In genomic region chr9:119029568-119029967, GRCm38 (mm10) we compare ENCODE assay signal across 9 mouse cellular contexts. TPM values are rescaled to one million over a fixed set of nuclear protein-coding genes. Genes with fewer than 3 reads are reported as not detected.
DNase-seq lines count a peak whose midpoint lies in the region; ATAC-seq and TF ChIP-seq lines count a peak whose summit lies in the region.
"Had no signal": no experiment of that assay in that cellular context is flagged by ENCODE, and none has a peak within 500 bp of the region (broad histone marks: within the 10 kb centered on the region; RNA-seq: fewer than 3 reads in every experiment).

No protein-coding gene starts in this region.

- 47% methylated on average over 7 of the region's 7 CpGs for WGBS in neural tube, embryonic 15.5 days
- WGBS in limb, embryonic 14.5 days: 46% methylated on average over 7 of the region's 7 CpGs

- H3K27ac ChIP-seq in neural tube, embryonic 15.5 days (replicated peaks): no peak overlapping the region
- no peak overlapping the region for H3K27ac ChIP-seq in limb, embryonic 14.5 days (replicated peaks; ENCODE audit: low read depth, low read length)

- H3K9ac ChIP-seq in neural tube, embryonic 15.5 days (replicated peaks): no peak overlapping the region
- H3K9ac ChIP-seq in limb, embryonic 14.5 days (ENCODE audit: low read depth, low read length, severe bottlenecking): no peak overlapping the region

- peaks cover 5% of the 10 kb centered on the region for H3K36me3 ChIP-seq in neural tube, embryonic 15.5 days
- peaks cover 44% of the 10 kb centered on the region for H3K36me3 ChIP-seq in limb, embryonic 14.5 days (ENCODE audit: control insufficient read depth, insufficient read depth, low read length)

- intact Hi-C loops in heart, postnatal 36 days (cut with DNase I): loop anchor here (1.0 kb wide), 1 partner anchor 109 kb away; no protein-coding TSS in a partner anchor

- no peaks in the 10 kb centered on the region for H3K27me3 ChIP-seq in neural tube, embryonic 15.5 days (replicated peaks)
- H3K27me3 ChIP-seq in limb, embryonic 14.5 days (ENCODE audit: control insufficient read depth, insufficient read depth, low read length): no peaks in the 10 kb centered on the region

- no peak for ATAC-seq in neural tube, embryonic 15.5 days (ENCODE audit: low FRiP score)
- no peak for ATAC-seq in limb, embryonic 14.5 days (ENCODE audit: low FRiP score, low read depth)

- H3K4me3 ChIP-seq in neural tube, embryonic 15.5 days (replicated peaks): no peak overlapping the region
- no peak overlapping the region for H3K4me3 ChIP-seq in limb, embryonic 14.5 days (replicated peaks; ENCODE audit: low read length)
- H3K4me3 ChIP-seq: myocyte had no signal

- H3K4me1 ChIP-seq in neural tube, embryonic 15.5 days: peaks cover 39% of the 10 kb centered on the region
- H3K4me1 ChIP-seq in limb, embryonic 14.5 days (ENCODE audit: control insufficient read depth, insufficient read depth, low read length): peaks cover 42% of the 10 kb centered on the region

- no peaks in the 10 kb centered on the region for H3K9me3 ChIP-seq in neural tube, embryonic 15.5 days (replicated peaks)
- no peaks in the 10 kb centered on the region for H3K9me3 ChIP-seq in limb, embryonic 14.5 days (ENCODE audit: control insufficient read depth, low read length)

- no peak for TF ChIP-seq POLR2A in limb, embryonic 14.5 days (IDR thresholded peaks at IDR 0.05; ENCODE audit: borderline replicate concordance, extremely low read depth, insufficient read depth, insufficient read length)

- DNase-seq in neural tube, embryonic 10.5 days (ENCODE audit: extremely low spot score, low spot score): peak; percentile 68
- peak; percentile 68 for DNase-seq in adrenal gland, adult 8-10 months
- peak; percentile 61 for DNase-seq in embryo, embryonic 9.5 days (ENCODE audit: extremely low spot score)
- peak; percentile 76 to 77 for DNase-seq in heart, postnatal 36 days
- DNase-seq in limb, embryonic 14.5 days (ENCODE audit: low spot score): peak; percentile 50
- peak; percentile 80 for DNase-seq in retina, embryonic 14.5 days (ENCODE audit: low spot score)
- DNase-seq in c-Kit-positive CD71-positive TER-119-positive erythroid progenitor cells, embryonic 14.5 days (ENCODE audit: low spot score): no peak

- no peak overlapping the region for H3K4me2 ChIP-seq in neural tube, embryonic 15.5 days
- no peak overlapping the region for H3K4me2 ChIP-seq in limb, embryonic 14.5 days (replicated peaks; ENCODE audit: low read depth, low read length, severe bottlenecking)

RNA-seq across cellular contexts. Expression of gene Vill, which starts 23.0 kb away (rescaled TPM):
- polyA plus RNA-seq in neural tube, embryonic 15.5 days (2015; fragmentation: Nextera tagmentation; extraction: Ambion mirVana): 5.3 and 7.3 TPM in 2 replicates
- 1 to 10 TPM; 2.4 to 4.6 (median 4.4) TPM for total RNA-seq in adrenal gland, adult 8-10 months (2022)
- total RNA-seq in heart, postnatal 36 days (2021): under 1 TPM; 0.41 to 0.69 TPM
- polyA plus RNA-seq in limb, embryonic 14.5 days (2012; rRNA removed): 49.8 and 68.2 TPM in 2 replicates
- 25.2 and 29.0 TPM in 2 replicates for polyA plus RNA-seq in limb, embryonic 14.5 days (2014; fragmentation: Nextera tagmentation; extraction: Ambion mirVana)
